Mouse (Mus musculus) liver, adult 2 months (tissue): ENCODE results near the gene Otos.

Source experiments
- CTCF ChIP-seq: fragments of 200-500 bp; IDR thresholded peaks from 2 replicates; pipeline ENCODE4 v1.5.1; 2011; ENCODE audit warnings: low read depth, low read length, control low read depth
- POLR2A ChIP-seq: fragments of 200-500 bp; IDR thresholded peaks from 2 replicates; pipeline ENCODE4 v1.6.1; 2011; ENCODE audit warnings: low read length, control low read depth; ENCODE audit not compliant: insufficient read depth; ENCODE audit errors: extremely low read depth

GRCm38 (mm10) chr1:92634976-92635599 lies 13.6 kb downstream of the Otos start:
- TF ChIP-seq POLR2A = no peak
- TF ChIP-seq CTCF = no peak
